Mouse (Mus musculus) ES-Bruce4 (cell line): Measurements from ENCODE around the gene Pfdn6. TPM values are rescaled to one million over a fixed set of nuclear protein-coding genes. Genes with fewer than 3 reads are reported as not detected.

Experiments
- polyA plus RNA-seq: library from polyadenylated mRNA; stranded (reverse); fragments of >200 nt; gene quantifications from 2 replicates; pipeline ENCODE4 v1.2.4, GENCODE M21; 2011; ENCODE audit warnings: low read depth; ENCODE audit not compliant: missing spikeins, insufficient read depth, insufficient read length

Gene Pfdn6
- polyA plus RNA-seq, 1 experiment = 146 TPM

Other genes with a start within 250 kb of the Pfdn6 start
- 17.1 and 19.1 TPM in 2 replicates for gene March2, start 221.7 kb downstream of the Pfdn6 start, polyA plus RNA-seq
- gene Rab11b, start 179.8 kb downstream of the Pfdn6 start, polyA plus RNA-seq = 57.9 and 73.6 TPM in 2 replicates
- gene Angptl4, start 158.5 kb downstream of the Pfdn6 start, polyA plus RNA-seq = 3.6 and 3.9 TPM in 2 replicates
- 40.0 and 44.7 TPM in 2 replicates for gene Kank3, start 129.8 kb downstream of the Pfdn6 start, polyA plus RNA-seq
- 3,700 and 3,844 TPM in 2 replicates for gene Rps28, start 115.8 kb downstream of the Pfdn6 start, polyA plus RNA-seq
- 406 and 464 TPM in 2 replicates for gene Ndufa7, start 115.8 kb downstream of the Pfdn6 start, polyA plus RNA-seq
- 30.6 and 35.7 TPM in 2 replicates for gene Cd320, start 97.3 kb downstream of the Pfdn6 start, polyA plus RNA-seq
- gene Gm7029, start 66.5 kb downstream of the Pfdn6 start, polyA plus RNA-seq = not detected in 2 replicates
- 155 and 186 TPM in 2 replicates for gene Kifc1, start 49.7 kb downstream of the Pfdn6 start, polyA plus RNA-seq
- 16.7 and 19.1 TPM in 2 replicates for gene Platr17, start 35.2 kb downstream of the Pfdn6 start, polyA plus RNA-seq
- 40.2 and 42.3 TPM in 2 replicates for gene Daxx, start 30.9 kb downstream of the Pfdn6 start, polyA plus RNA-seq
- 81.0 and 97.3 TPM in 2 replicates for gene Tapbp, start 24.4 kb downstream of the Pfdn6 start, polyA plus RNA-seq
- 14.8 and 20.7 TPM in 2 replicates for gene Zbtb22, start 24.4 kb downstream of the Pfdn6 start, polyA plus RNA-seq
- gene Rgl2, start 10.8 kb downstream of the Pfdn6 start, polyA plus RNA-seq = 34.7 and 37.5 TPM in 2 replicates
- gene Wdr46, start 317 bp upstream of the Pfdn6 start, polyA plus RNA-seq = 25.3 and 30.2 TPM in 2 replicates
- 3.6 and 4.2 TPM in 2 replicates for gene B3galt4, start 11.1 kb upstream of the Pfdn6 start, polyA plus RNA-seq
- gene Vps52, start 15.5 kb upstream of the Pfdn6 start, polyA plus RNA-seq = 18.3 and 19.0 TPM in 2 replicates
- gene Rps18, start 15.7 kb upstream of the Pfdn6 start, polyA plus RNA-seq = 2,174 TPM in 2 replicates
- 98.4 and 103 TPM in 2 replicates for gene H2-K1, start 60.0 kb upstream of the Pfdn6 start, polyA plus RNA-seq
- gene Ring1, start 84.3 kb upstream of the Pfdn6 start, polyA plus RNA-seq = 8.1 and 11.4 TPM in 2 replicates
- 19.0 and 26.1 TPM in 2 replicates for gene H2-Ke6, start 87.7 kb upstream of the Pfdn6 start, polyA plus RNA-seq
- 57.2 and 68.8 TPM in 2 replicates for gene Slc39a7, start 91.3 kb upstream of the Pfdn6 start, polyA plus RNA-seq
- 37.7 and 38.2 TPM in 2 replicates for gene Rxrb, start 91.5 kb upstream of the Pfdn6 start, polyA plus RNA-seq
- 0.82 and 0.85 TPM in 2 replicates for gene Col11a2, start 99.1 kb upstream of the Pfdn6 start, polyA plus RNA-seq
- 1.4 TPM in 1 of 2 replicates, not detected in the other for gene H2-Oa, start 152.0 kb upstream of the Pfdn6 start, polyA plus RNA-seq
- gene H2-DMa, start 179.2 kb upstream of the Pfdn6 start, polyA plus RNA-seq = 5.9 and 8.3 TPM in 2 replicates
- gene Brd2, start 182.3 kb upstream of the Pfdn6 start, polyA plus RNA-seq = 190 and 199 TPM in 2 replicates
- gene H2-DMb2, start 203.0 kb upstream of the Pfdn6 start, polyA plus RNA-seq = not detected in 2 replicates
- 0.65 and 1.1 TPM in 2 replicates for gene H2-DMb1, start 212.7 kb upstream of the Pfdn6 start, polyA plus RNA-seq
- gene Tap1, start 247.2 kb upstream of the Pfdn6 start, polyA plus RNA-seq = 21.6 and 24.6 TPM in 2 replicates
- 8.7 and 10.2 TPM in 2 replicates for gene Psmb9, start 247.4 kb upstream of the Pfdn6 start, polyA plus RNA-seq